Mouse (Mus musculus): Measurements from ENCODE around the gene Inafm2. TPM values are rescaled to one million over a fixed set of nuclear protein-coding genes. Genes with fewer than 3 reads are reported as not detected.

Inafm2 gene
- polyA plus RNA-seq, 1 experiment from 2014 or later, result 31.9 TPM

DNA sequence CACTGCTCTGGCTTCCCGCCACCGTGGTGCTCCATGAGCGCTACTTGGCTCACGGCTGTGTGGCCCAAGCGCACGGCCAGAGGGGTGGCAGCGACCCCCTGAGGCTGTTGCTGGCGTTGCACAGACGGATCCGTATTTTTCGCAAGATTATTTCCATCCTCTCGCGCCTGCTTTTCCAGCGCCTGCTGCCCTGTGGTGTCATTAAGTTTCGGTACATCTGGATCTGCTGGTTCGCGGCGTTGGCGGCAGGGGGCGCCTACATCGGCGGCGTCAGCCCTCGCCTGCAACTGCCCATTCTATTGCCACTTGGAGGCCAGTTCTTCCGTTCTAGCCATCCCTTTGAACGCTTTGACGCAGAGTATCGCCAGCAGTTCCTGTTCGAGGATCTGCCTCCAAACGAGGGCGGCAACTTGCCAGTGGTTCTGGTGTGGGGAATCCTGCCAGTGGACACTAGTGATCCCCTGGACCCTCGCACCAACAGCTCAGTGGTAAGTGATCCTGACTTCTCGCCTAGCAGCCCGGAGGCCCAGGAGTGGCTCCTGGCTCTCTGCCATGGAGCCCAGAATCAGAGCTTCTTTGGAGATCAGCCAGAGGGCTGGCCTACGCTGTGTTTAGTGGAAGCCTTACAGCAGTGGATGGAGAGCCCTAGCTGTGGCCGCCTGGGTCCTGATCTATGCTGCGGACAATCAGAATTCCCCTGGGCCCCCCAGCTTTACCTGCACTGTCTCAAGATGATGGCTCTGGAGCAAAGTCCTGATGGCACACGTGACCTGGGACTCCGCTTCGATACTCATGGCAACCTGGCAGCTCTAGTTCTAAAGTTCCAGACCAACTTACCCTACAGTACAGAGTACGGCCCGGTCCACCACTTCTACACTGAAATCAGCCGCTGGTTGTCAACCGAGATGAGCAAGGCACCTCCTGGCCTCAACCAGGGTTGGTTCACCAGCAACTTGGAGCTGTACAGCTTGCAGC is 45.3 kb downstream of the Inafm2 start:
- ATAC-seq (replicated peaks; ENCODE audit: low FRiP score, low TSS enrichment, low read depth) (peak; percentile 56; the same call in 1 of the 2 replicates), DNase-seq (ENCODE audit: low spot score) (peak; percentile 72)
- Histone ChIP-seq H3K9ac (ENCODE audit: low read length) (no peak overlapping the region), H3K36me3 (ENCODE audit: control insufficient read depth, insufficient read depth, low read length) (no peaks in the 10 kb centered on the region), H3K9me3 (ENCODE audit: control insufficient read depth, low read length) (no peaks in the 10 kb centered on the region), H3K27ac (ENCODE audit: low read depth) (no peak overlapping the region), H3K4me2 (ENCODE audit: low read length) (peak overlapping the region; percentile 39), H3K4me1 (replicated peaks; ENCODE audit: control insufficient read depth, insufficient read depth, low read length) (peaks cover 5% of the 10 kb centered on the region), H3K4me3 (ENCODE audit: low read depth, low read length) (0 out of 2 replicates have a peak overlapping the region, but pooled peaks have one; percentile 7), H3K27me3 (replicated peaks; ENCODE audit: control insufficient read depth, insufficient read depth, low read length) (no peaks in the 10 kb centered on the region)
- WGBS, result 22% methylated on average over 44 of the region's 44 CpGs

DNA sequence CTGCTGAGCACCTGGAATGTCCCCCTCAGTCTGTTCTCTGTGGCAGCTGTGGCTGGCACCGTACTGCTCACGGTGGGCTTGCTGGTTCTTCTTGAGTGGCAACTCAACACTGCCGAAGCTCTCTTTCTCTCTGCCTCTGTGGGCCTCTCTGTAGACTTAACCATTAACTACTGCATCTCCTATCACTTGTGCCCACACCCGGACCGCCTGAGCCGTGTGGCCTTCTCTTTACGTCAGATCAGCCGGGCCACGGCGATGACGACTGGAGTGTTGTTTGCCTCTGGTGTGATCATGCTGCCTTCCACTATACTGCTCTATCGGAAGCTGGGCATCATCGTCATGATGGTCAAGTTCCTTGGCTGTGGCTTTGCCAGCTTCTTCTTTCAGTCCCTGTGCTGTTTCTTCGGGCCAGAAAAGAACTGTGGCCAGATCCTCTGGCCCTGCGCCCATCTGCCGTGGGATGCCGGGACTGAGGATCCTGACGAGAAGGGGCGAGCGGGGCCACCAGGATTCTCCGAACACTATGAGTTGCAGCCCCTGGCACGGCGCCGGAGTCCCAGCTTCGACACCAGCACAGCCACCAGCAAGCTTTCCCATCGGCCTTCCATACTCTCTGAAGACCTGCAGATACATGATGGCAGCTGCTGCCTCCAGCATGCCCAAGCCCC is 46.2 kb downstream of the Inafm2 start:
- WGBS, result 94% methylated on average over 26 of the region's 26 CpGs
- Histone ChIP-seq H3K36me3 (ENCODE audit: control insufficient read depth, insufficient read depth, low read length) (no peaks in the 10 kb centered on the region), H3K4me3 (ENCODE audit: low read depth, low read length) (no peak overlapping the region), H3K27ac (ENCODE audit: low read depth) (no peak overlapping the region), H3K4me2 (ENCODE audit: low read length) (no peak overlapping the region), H3K9ac (ENCODE audit: low read length) (no peak overlapping the region), H3K4me1 (replicated peaks; ENCODE audit: control insufficient read depth, insufficient read depth, low read length) (peaks cover 5% of the 10 kb centered on the region), H3K9me3 (ENCODE audit: control insufficient read depth, low read length) (no peaks in the 10 kb centered on the region), H3K27me3 (replicated peaks; ENCODE audit: control insufficient read depth, insufficient read depth, low read length) (no peaks in the 10 kb centered on the region)
- DNase-seq (ENCODE audit: low spot score) (no peak), ATAC-seq (replicated peaks; ENCODE audit: low FRiP score, low TSS enrichment, low read depth) (no peak)

DNA sequence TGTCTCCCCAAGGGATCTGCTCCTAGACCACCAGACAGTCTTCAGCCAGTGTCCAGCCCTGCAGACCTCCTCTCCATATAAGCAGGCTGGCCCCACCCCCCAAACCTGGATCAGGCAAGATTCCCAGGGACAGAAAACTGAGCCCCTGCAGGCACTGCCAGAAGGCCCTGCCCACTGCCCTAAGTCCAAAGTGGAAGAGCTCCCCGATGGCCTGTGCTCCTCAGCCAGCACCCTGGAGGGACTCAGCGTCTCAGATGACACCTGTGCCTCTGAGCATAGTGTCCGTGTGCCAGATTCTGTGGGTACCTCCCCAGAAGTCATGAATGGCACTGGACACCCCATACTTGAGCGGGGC is 46.7 kb downstream of the Inafm2 start:
- 77% methylated on average over 4 of the region's 4 CpGs for WGBS
- Histone ChIP-seq H3K36me3 (ENCODE audit: control insufficient read depth, insufficient read depth, low read length) (no peaks in the 10 kb centered on the region), H3K9me3 (ENCODE audit: control insufficient read depth, low read length) (no peaks in the 10 kb centered on the region), H3K4me3 (ENCODE audit: low read depth, low read length) (no peak overlapping the region), H3K4me2 (ENCODE audit: low read length) (no peak overlapping the region), H3K27me3 (replicated peaks; ENCODE audit: control insufficient read depth, insufficient read depth, low read length) (no peaks in the 10 kb centered on the region), H3K27ac (ENCODE audit: low read depth) (no peak overlapping the region), H3K4me1 (replicated peaks; ENCODE audit: control insufficient read depth, insufficient read depth, low read length) (peaks cover 5% of the 10 kb centered on the region), H3K9ac (ENCODE audit: low read length) (no peak overlapping the region)
- no peak for DNase-seq (ENCODE audit: low spot score)
- ATAC-seq (replicated peaks; ENCODE audit: low FRiP score, low TSS enrichment, low read depth), result no peak

DNA sequence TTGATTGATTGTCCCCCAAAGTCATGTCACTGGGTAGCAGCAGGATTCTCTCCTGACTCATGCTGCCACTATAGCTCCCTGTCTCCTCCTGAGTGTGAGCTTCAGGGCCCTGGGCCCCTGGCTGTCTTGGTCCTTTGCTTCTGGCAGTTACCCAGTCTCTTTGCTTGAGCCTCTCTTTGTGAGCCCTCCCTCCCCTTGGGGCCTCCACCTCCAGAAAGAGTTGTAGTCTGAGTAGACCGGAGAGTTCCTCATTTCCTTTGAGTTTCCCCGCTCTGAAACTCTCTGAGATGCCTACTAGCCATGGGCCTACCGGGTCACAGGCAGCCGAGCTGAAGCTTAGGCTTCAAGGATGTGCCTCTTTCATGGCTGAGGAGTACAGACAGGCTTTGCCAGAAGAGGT is 48.1 kb downstream of the Inafm2 start:
- Histone ChIP-seq H3K9me3 (ENCODE audit: control insufficient read depth, low read length) (no peaks in the 10 kb centered on the region), H3K4me3 (ENCODE audit: low read depth, low read length) (no peak overlapping the region), H3K27ac (ENCODE audit: low read depth) (no peak overlapping the region), H3K27me3 (replicated peaks; ENCODE audit: control insufficient read depth, insufficient read depth, low read length) (no peaks in the 10 kb centered on the region), H3K9ac (ENCODE audit: low read length) (no peak overlapping the region), H3K4me1 (replicated peaks; ENCODE audit: control insufficient read depth, insufficient read depth, low read length) (peaks cover 5% of the 10 kb centered on the region), H3K36me3 (ENCODE audit: control insufficient read depth, insufficient read depth, low read length) (no peaks in the 10 kb centered on the region), H3K4me2 (ENCODE audit: low read length) (no peak overlapping the region)
- DNase-seq (ENCODE audit: low spot score) (no peak), ATAC-seq (replicated peaks; ENCODE audit: low FRiP score, low TSS enrichment, low read depth) (no peak)
- WGBS, result 72% methylated on average over 4 of the region's 4 CpGs

Other genes with a start within 250 kb of the Inafm2 start
- 4.9 and 5.0 TPM in 2 replicates for gene Bmf, start 196.1 kb upstream of the Inafm2 start, polyA plus RNA-seq (2014; fragmentation: Nextera tagmentation; extraction: Ambion mirVana)
- gene Bub1b, start 147.5 kb upstream of the Inafm2 start, polyA plus RNA-seq (2014; fragmentation: Nextera tagmentation; extraction: Ambion mirVana), result 81.4 and 94.0 TPM in 2 replicates
- gene Pak6, start 82.5 kb upstream of the Inafm2 start, polyA plus RNA-seq (2014; fragmentation: Nextera tagmentation; extraction: Ambion mirVana), result 2.4 and 2.7 TPM in 2 replicates
- 0.19 and 0.20 TPM in 2 replicates for gene Ankrd63, start 41.8 kb upstream of the Inafm2 start, polyA plus RNA-seq (2014; fragmentation: Nextera tagmentation; extraction: Ambion mirVana)
- gene Plcb2, start 17.3 kb upstream of the Inafm2 start, polyA plus RNA-seq (2014; fragmentation: Nextera tagmentation; extraction: Ambion mirVana), result 1.4 and 1.6 TPM in 2 replicates
- gene Ccdc9b, start 16.9 kb downstream of the Inafm2 start, polyA plus RNA-seq (2014; fragmentation: Nextera tagmentation; extraction: Ambion mirVana), result 1.2 and 1.4 TPM in 2 replicates
- gene Phgr1, start 27.0 kb downstream of the Inafm2 start, polyA plus RNA-seq (2014; fragmentation: Nextera tagmentation; extraction: Ambion mirVana), result 21.2 and 45.1 TPM in 2 replicates
- 2.6 and 3.0 TPM in 2 replicates for gene Disp2, start 34.0 kb downstream of the Inafm2 start, polyA plus RNA-seq (2014; fragmentation: Nextera tagmentation; extraction: Ambion mirVana)
- 97.9 and 109 TPM in 2 replicates for gene Knstrn, start 68.2 kb downstream of the Inafm2 start, polyA plus RNA-seq (2014; fragmentation: Nextera tagmentation; extraction: Ambion mirVana)
- gene Ivd, start 116.2 kb downstream of the Inafm2 start, polyA plus RNA-seq (2014; fragmentation: Nextera tagmentation; extraction: Ambion mirVana), result 51.6 and 51.9 TPM in 2 replicates
- gene Bahd1, start 154.6 kb downstream of the Inafm2 start, polyA plus RNA-seq (2014; fragmentation: Nextera tagmentation; extraction: Ambion mirVana), result 0.93 and 1.7 TPM in 2 replicates
- gene Chst14, start 180.7 kb downstream of the Inafm2 start, polyA plus RNA-seq (2014; fragmentation: Nextera tagmentation; extraction: Ambion mirVana), result 32.2 and 32.7 TPM in 2 replicates

Measured in intestine, embryonic 14.5 days (tissue).